Mouse (Mus musculus): ENCODE results near the gene Gtdc1. TPM values are rescaled to one million over a fixed set of nuclear protein-coding genes. Genes with fewer than 3 reads are reported as not detected.
A peak's percentile ranks its signal among the peaks of the same experiment; 100 is the strongest.

Gene Gtdc1
- polyA plus RNA-seq, 1 experiment from 2014 or later: 20.6 TPM

DNA sequence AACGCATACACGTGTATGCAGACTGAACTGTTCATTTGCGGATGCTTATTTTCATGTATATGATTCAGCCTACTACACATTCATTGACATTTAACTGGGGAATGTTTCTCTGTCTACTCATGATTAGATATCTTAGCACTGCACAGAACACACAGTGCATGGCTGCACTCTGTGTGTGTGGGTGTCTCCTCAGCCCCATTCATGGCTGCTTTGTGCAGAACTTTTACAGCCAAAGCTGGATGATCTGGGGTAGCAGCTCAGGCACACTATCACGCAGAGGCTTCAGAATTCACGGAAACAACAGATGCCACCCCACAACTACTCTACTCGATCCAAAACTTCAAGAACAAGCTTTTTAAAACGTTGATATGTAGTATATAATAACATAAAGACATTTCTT, 263.4 kb downstream of the Gtdc1 start:
- H3K9me3 ChIP-seq (replicated peaks; ENCODE audit: control insufficient read depth, low read length): no peaks in the 10 kb centered on the region
- no peaks in the 10 kb centered on the region for H3K4me1 ChIP-seq (ENCODE audit: control insufficient read depth, insufficient read depth, low read length)
- no peak overlapping the region for H3K27ac ChIP-seq (ENCODE audit: low read depth, low read length)
- H3K4me3 ChIP-seq (ENCODE audit: low read depth, low read length): no peak overlapping the region
- H3K36me3 ChIP-seq (ENCODE audit: control insufficient read depth, insufficient read depth, low read length): no peaks in the 10 kb centered on the region
- H3K9ac ChIP-seq (ENCODE audit: low read length): no peak overlapping the region
- no peak for DNase-seq (ENCODE audit: low spot score)
- no peak overlapping the region for H3K4me2 ChIP-seq (ENCODE audit: low read length)
- no peaks in the 10 kb centered on the region for H3K27me3 ChIP-seq (replicated peaks; ENCODE audit: control insufficient read depth, insufficient read depth, low read length)
- WGBS: 89% methylated on average over 7 of the region's 7 CpGs
- no peak for ATAC-seq

DNA sequence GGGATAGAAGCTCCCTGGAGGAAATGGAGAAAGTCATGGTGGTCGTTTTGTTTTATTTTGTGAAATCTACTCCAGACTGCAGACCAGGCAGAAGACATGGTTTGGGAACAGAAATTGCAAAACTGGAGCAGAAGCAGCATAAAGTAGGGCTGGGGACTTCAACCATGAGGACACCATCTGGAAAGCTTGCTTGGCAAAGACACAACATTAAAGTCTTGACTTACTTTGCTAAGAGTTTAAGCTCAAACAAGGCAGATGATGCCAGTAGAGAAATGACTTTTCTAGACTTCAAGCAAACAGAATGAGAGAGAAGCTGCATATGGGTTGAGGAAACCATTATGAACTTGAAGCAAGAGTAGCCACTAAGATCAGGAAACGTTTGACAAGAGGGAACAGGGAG, 267.6 kb downstream of the Gtdc1 start:
- 80% methylated on average over 2 of the region's 2 CpGs for WGBS
- DNase-seq (ENCODE audit: low spot score): no peak
- Histone ChIP-seq H3K27ac (ENCODE audit: low read depth, low read length) (no peak overlapping the region), H3K9ac (ENCODE audit: low read length) (no peak overlapping the region), H3K36me3 (ENCODE audit: control insufficient read depth, insufficient read depth, low read length) (no peaks in the 10 kb centered on the region), H3K27me3 (replicated peaks; ENCODE audit: control insufficient read depth, insufficient read depth, low read length) (no peaks in the 10 kb centered on the region), H3K4me3 (ENCODE audit: low read depth, low read length) (no peak overlapping the region), H3K4me1 (ENCODE audit: control insufficient read depth, insufficient read depth, low read length) (no peaks in the 10 kb centered on the region), H3K9me3 (replicated peaks; ENCODE audit: control insufficient read depth, low read length) (no peaks in the 10 kb centered on the region), H3K4me2 (ENCODE audit: low read length) (no peak overlapping the region)
- no peak for ATAC-seq

DNA sequence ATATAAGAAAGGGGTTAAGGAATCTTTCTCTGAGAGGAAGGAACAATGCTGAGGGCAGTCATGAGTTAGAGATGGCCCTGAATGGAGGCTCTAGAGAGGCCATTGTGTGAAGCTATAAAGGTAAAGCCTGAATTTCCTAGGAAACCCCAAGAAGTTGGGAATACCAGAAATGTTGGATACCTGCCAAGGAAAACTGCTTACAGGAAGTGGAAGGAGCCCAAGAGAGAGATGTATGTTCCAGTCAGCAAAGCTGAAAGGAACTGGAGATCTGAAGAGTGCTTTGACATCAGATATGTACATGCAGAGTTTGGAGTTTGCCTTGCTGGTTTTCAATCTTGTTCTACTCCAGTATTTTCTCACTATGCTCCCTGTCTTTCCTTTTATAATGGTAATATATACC, 268.4 kb downstream of the Gtdc1 start:
- H3K27ac ChIP-seq (ENCODE audit: low read depth, low read length): no peak overlapping the region
- no peak overlapping the region for H3K4me3 ChIP-seq (ENCODE audit: low read depth, low read length)
- no peaks in the 10 kb centered on the region for H3K4me1 ChIP-seq (ENCODE audit: control insufficient read depth, insufficient read depth, low read length)
- no peak overlapping the region for H3K9ac ChIP-seq (ENCODE audit: low read length)
- H3K4me2 ChIP-seq (ENCODE audit: low read length): no peak overlapping the region
- DNase-seq (ENCODE audit: low spot score) (peak; percentile 18), ATAC-seq (no peak)
- H3K36me3 ChIP-seq (ENCODE audit: control insufficient read depth, insufficient read depth, low read length): no peaks in the 10 kb centered on the region
- H3K27me3 ChIP-seq (replicated peaks; ENCODE audit: control insufficient read depth, insufficient read depth, low read length): no peaks in the 10 kb centered on the region
- H3K9me3 ChIP-seq (replicated peaks; ENCODE audit: control insufficient read depth, low read length): no peaks in the 10 kb centered on the region

DNA sequence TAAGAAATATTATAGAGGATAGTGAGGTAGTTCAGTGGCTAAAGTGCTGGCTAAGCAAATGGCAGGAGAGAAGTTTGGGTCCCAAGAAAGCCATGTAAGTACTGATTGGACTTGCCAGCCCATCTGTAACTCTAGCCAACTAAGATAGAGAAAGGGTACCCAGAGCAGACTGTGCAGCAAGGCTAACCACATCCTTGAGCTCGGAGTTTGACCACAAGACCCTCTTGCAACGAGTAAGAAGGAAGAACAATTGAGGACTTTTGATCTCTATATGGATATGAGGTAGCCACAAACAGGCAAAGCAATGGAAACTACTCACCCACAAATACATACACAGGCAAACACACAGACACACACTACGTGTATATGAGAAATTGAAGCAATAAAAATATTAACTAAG, 278.9 kb downstream of the Gtdc1 start:
- Histone ChIP-seq H3K36me3 (ENCODE audit: control insufficient read depth, insufficient read depth, low read length) (no peaks in the 10 kb centered on the region), H3K4me2 (ENCODE audit: low read length) (no peak overlapping the region), H3K9me3 (replicated peaks; ENCODE audit: control insufficient read depth, low read length) (no peaks in the 10 kb centered on the region), H3K27me3 (replicated peaks; ENCODE audit: control insufficient read depth, insufficient read depth, low read length) (no peaks in the 10 kb centered on the region), H3K9ac (ENCODE audit: low read length) (no peak overlapping the region), H3K4me1 (ENCODE audit: control insufficient read depth, insufficient read depth, low read length) (no peaks in the 10 kb centered on the region), H3K4me3 (ENCODE audit: low read depth, low read length) (no peak overlapping the region), H3K27ac (ENCODE audit: low read depth, low read length) (no peak overlapping the region)
- ATAC-seq (no peak), DNase-seq (ENCODE audit: low spot score) (no peak)
- WGBS: 87% methylated on average over 3 of the region's 3 CpGs

DNA sequence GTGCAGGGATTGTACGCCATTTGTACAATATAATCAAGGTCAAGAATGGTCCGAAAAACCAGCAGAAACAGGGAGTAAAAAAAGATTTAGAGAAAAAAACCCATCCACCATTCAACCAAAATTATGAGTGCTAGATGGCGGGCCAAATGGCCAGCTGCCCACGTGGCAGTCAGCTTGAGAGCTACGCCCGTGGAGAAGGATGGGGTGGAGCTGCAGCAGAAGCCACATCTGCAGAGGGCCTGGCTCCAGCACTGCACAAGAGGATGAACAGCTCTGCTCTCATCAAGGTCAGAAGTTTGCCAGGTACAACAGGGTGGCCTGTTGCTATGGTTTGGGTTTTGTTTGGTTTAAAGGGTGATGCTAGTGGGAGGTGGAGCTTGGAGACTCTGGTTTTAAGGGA, 281.1 kb downstream of the Gtdc1 start:
- no peaks in the 10 kb centered on the region for H3K27me3 ChIP-seq (replicated peaks; ENCODE audit: control insufficient read depth, insufficient read depth, low read length)
- H3K9me3 ChIP-seq (replicated peaks; ENCODE audit: control insufficient read depth, low read length): no peaks in the 10 kb centered on the region
- no peaks in the 10 kb centered on the region for H3K36me3 ChIP-seq (ENCODE audit: control insufficient read depth, insufficient read depth, low read length)
- 87% methylated on average over 6 of the region's 6 CpGs for WGBS
- H3K4me2 ChIP-seq (ENCODE audit: low read length): no peak overlapping the region
- H3K4me1 ChIP-seq (ENCODE audit: control insufficient read depth, insufficient read depth, low read length): no peaks in the 10 kb centered on the region
- no peak overlapping the region for H3K9ac ChIP-seq (ENCODE audit: low read length)
- H3K27ac ChIP-seq (ENCODE audit: low read depth, low read length): no peak overlapping the region
- no peak overlapping the region for H3K4me3 ChIP-seq (ENCODE audit: low read depth, low read length)
- ATAC-seq (no peak), DNase-seq (ENCODE audit: low spot score) (no peak)

DNA sequence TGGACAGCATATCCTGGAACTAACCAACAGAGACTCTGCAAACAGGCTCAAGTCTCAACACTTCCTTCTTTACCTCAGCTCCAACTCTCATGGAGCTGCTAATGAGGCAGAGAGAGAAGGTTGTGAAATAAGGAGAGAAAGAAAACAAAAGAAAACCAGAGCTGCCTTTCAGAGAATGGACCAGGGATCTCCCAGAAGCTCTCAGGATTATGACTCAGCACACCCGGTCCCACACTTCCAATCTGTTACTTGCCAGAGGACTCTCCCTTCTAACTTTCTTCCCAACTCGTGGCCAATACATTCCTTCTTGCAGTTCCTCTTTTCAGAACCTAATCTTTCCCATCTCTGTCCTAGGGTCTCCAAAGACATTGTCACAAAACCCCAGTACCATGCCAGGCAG, 288.1 kb downstream of the Gtdc1 start:
- H3K9me3 ChIP-seq (replicated peaks; ENCODE audit: control insufficient read depth, low read length): no peaks in the 10 kb centered on the region
- no peaks in the 10 kb centered on the region for H3K36me3 ChIP-seq (ENCODE audit: control insufficient read depth, insufficient read depth, low read length)
- 0 out of 2 replicates have a peak, but pooled peaks cover 3% of the 10 kb centered on the region for H3K4me1 ChIP-seq (ENCODE audit: control insufficient read depth, insufficient read depth, low read length)
- no peak overlapping the region for H3K4me3 ChIP-seq (ENCODE audit: low read depth, low read length)
- ATAC-seq: no peak
- H3K27ac ChIP-seq (ENCODE audit: low read depth, low read length): no peak overlapping the region
- no peak overlapping the region for H3K4me2 ChIP-seq (ENCODE audit: low read length)
- no peak for DNase-seq (ENCODE audit: low spot score)
- H3K27me3 ChIP-seq (replicated peaks; ENCODE audit: control insufficient read depth, insufficient read depth, low read length): no peaks in the 10 kb centered on the region
- 20% methylated on average over 2 of the region's 2 CpGs for WGBS
- no peak overlapping the region for H3K9ac ChIP-seq (ENCODE audit: low read length)

DNA sequence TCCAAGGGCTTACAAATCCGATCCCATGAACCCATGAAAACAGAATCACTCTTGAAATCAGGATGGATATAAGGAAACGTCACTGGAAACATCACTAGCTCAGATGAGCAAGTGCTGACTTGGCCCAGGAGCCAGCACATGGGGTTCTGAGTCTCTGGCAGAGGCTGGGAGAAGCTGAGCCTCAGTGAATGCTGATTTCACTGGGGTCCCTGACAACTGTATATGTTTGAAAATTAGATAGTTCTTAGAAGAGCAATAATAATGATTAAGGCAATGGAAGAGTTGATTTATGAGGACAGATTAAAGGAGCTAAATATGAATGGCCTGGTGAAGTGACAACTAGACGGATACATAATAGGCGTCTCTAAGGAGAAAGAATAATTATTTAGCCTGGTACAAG, 289.3 kb downstream of the Gtdc1 start:
- Histone ChIP-seq H3K4me1 (ENCODE audit: control insufficient read depth, insufficient read depth, low read length) (0 out of 2 replicates have a peak, but pooled peaks cover 3% of the 10 kb centered on the region), H3K27me3 (replicated peaks; ENCODE audit: control insufficient read depth, insufficient read depth, low read length) (no peaks in the 10 kb centered on the region), H3K4me3 (ENCODE audit: low read depth, low read length) (no peak overlapping the region), H3K27ac (ENCODE audit: low read depth, low read length) (no peak overlapping the region), H3K9me3 (replicated peaks; ENCODE audit: control insufficient read depth, low read length) (no peaks in the 10 kb centered on the region), H3K4me2 (ENCODE audit: low read length) (no peak overlapping the region), H3K9ac (ENCODE audit: low read length) (no peak overlapping the region), H3K36me3 (ENCODE audit: control insufficient read depth, insufficient read depth, low read length) (no peaks in the 10 kb centered on the region)
- WGBS: 71% methylated on average over 4 of the region's 4 CpGs
- DNase-seq (ENCODE audit: low spot score) (peak; percentile 14), ATAC-seq (0 out of 2 replicates have a peak, but pooled peaks have one; percentile 18)

DNA sequence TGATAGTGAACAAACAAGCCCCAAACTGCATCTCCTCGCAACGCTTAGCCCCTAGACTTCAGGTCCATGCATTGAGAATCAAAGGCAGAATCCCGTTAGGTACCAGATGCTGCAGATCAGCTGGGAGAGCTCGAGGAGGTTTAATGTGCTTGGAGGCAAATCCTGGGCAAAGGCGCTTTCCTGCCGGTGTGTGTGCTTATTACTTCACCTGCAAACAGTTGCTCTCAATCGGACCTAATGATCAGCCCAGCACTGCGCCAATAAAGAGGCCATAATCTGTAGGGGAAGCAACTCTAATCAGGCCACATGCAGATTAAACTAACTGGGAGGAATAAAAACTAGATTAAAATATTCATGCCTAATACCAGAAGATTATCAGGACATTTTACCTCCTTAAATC, 293.5 kb downstream of the Gtdc1 start:
- WGBS: 73% methylated on average over 8 of the region's 8 CpGs
- no peak overlapping the region for H3K9ac ChIP-seq (ENCODE audit: low read length)
- no peaks in the 10 kb centered on the region for H3K9me3 ChIP-seq (replicated peaks; ENCODE audit: control insufficient read depth, low read length)
- no peaks in the 10 kb centered on the region for H3K27me3 ChIP-seq (replicated peaks; ENCODE audit: control insufficient read depth, insufficient read depth, low read length)
- H3K4me2 ChIP-seq (ENCODE audit: low read length): no peak overlapping the region
- no peak overlapping the region for H3K27ac ChIP-seq (ENCODE audit: low read depth, low read length)
- no peaks in the 10 kb centered on the region for H3K36me3 ChIP-seq (ENCODE audit: control insufficient read depth, insufficient read depth, low read length)
- H3K4me3 ChIP-seq (ENCODE audit: low read depth, low read length): no peak overlapping the region
- no peak for ATAC-seq
- DNase-seq (ENCODE audit: low spot score): no peak
- H3K4me1 ChIP-seq (ENCODE audit: control insufficient read depth, insufficient read depth, low read length): 0 out of 2 replicates have a peak, but pooled peaks cover 2% of the 10 kb centered on the region

DNA sequence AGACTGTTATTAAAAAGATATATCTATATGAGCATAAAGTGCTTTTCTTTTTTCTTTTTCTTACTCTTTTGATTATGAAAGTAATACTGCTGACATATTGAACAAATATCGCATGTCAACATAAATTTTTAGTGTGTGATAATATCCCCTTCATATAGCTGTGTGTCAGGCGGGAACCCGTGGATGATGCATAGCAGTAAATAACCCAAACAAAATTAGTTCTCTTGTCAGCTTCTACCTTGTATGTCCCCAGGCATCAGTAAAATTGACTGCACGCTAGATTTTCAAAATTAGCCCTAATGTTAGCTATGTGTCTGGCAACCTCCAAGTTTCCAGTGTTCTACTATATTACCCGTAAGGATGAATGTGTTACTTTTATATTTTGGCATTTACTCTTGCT, 294.4 kb downstream of the Gtdc1 start:
- Histone ChIP-seq H3K9me3 (replicated peaks; ENCODE audit: control insufficient read depth, low read length) (no peaks in the 10 kb centered on the region), H3K4me3 (ENCODE audit: low read depth, low read length) (no peak overlapping the region), H3K4me1 (ENCODE audit: control insufficient read depth, insufficient read depth, low read length) (no peaks in the 10 kb centered on the region), H3K4me2 (ENCODE audit: low read length) (no peak overlapping the region), H3K27ac (ENCODE audit: low read depth, low read length) (no peak overlapping the region), H3K36me3 (ENCODE audit: control insufficient read depth, insufficient read depth, low read length) (no peaks in the 10 kb centered on the region), H3K27me3 (replicated peaks; ENCODE audit: control insufficient read depth, insufficient read depth, low read length) (no peaks in the 10 kb centered on the region), H3K9ac (ENCODE audit: low read length) (no peak overlapping the region)
- DNase-seq (ENCODE audit: low spot score) (no peak), ATAC-seq (no peak)
- 92% methylated on average over 5 of the region's 5 CpGs for WGBS
